Mouse (Mus musculus) NIH3T3 (cell line): ENCODE results near the gene Rpl36a.

Experiments
- DNase-seq: peaks from one replicate; pipeline ENCODE4 v3.0.0-alpha.2; 2012; ENCODE audit warnings: low read depth

Gene Rpl36a

DNA sequence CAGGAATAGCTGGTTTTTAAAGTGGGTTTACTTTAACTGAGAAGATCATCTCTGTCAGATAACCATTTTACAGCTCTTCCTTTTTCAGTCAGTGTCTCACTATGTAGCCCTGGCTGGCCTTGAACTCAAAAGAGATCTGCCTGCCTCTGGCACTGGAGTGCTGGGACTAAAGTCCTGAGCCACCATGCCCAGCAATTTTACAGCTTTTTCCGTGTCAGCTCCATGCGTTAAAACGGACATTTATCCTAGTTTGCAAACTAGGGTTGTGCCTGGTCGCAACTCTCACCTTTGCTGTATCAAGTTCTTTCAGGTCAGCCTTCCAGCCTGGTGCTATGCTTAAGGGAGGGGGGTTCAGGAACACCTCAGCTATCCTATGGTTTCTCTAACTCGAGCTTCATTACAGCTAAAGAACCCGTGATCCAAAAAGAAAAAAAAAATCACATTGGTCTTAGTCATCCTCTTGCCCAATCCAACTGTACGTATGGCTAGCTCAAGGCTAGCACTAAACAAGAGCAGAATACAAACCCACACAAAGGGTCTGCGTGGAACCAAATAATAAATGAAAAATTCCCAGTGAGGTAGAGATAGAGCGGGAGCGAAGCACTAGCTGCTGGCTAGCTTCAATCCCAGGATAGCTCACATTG, 14.6 kb downstream of the Rpl36a start:
- peak; percentile 68 for DNase-seq

DNA sequence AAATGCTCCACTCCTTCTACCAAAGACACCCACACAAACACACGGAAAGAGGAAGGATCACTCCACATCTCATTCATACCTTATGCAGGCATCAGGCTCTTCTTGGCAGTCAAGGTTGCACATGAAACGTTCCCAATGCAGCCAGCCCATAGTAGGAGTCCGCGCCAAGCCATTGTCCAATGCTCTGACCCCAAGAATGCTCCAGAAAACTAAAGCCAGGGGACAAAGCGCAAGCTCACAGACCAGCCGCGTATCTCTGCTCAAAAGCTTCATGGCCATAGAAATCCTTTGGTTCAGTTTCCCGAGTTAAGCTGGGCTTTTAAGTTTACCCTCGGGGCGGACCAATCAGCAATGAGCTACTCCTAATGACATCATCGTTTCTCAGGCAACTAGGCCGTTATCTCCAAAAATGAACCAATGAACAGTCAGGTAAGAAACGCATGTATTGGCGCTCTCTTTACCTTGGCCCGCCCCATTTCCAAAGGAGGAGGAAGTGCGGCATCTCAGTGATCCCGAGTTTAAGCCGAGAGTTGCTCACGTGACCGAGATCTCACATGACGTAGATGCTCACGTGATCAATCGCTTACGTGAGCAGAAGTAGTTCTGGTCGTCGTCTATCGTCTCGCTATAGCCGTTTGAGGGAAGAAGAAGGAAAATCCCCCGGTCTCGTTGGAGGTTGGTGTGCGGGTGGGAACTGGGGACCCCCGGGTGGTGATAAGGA, 15.4 kb downstream of the Rpl36a start, which contains the start of the genes Gla and Hnrnph2:
Gene Gla (minus strand): TSS at position 467 of the 721 bp plus-strand sequence.
Gene Hnrnph2 (plus strand): TSS at position 521 of the 721 bp plus-strand sequence.
- peak; percentile 96 for DNase-seq

DNA sequence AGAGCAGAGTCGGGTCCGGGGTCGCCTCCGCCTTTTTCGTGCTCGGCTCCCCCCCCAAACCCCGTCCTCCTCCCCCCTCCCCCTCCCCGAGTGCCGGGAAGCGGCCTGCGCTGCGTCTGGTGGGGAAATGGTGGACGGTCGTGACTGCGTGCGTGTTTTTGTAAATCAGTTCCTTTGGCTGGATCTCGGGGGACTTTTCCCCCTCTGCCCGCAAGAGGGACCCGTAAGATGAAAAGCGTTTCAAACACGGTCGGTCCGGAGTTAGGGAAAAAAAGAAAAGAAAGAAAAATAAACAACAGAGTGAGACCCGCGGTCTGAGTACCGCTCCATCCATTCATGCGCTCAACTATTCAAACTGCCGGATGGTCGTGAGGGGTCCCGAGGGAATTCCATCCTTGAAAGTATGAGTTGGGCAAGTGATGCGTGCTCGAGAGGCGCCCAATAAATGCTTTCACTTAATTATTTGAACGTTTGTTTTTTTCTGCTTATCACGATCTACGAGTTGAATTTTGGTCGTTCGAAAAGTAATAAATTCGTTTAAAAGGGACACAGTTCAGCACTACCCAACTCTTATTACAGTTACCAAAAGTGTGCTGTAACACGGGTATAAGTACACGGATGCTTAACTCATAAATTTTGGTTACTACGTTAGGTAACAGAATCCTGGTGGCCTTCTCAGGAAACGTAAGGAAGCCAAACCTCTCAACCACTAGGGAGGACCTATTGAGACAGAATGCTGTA, 16.1 kb downstream of the Rpl36a start:
- DNase-seq, result peak; percentile 32

DNA sequence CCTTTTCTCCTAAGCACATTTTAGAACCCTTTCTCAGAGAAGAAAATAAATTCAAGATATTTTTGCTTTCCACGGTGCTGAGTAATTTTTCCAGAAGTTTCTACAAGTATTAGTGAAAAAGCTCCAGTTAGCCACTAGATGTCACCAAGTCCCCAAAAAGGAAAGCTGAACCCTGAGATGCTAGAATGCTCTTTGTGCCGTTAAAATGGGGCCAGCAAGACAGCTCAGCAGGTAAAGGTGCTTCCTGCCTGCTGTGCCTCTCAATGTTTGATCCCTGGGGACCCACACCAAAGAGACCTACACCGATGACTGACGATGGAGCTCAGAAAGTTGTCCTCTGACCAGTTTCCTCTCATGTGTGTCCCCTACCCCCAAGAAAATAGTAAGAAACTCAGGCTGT, 24.0 kb downstream of the Rpl36a start:
- peak; percentile 58 for DNase-seq

DNA sequence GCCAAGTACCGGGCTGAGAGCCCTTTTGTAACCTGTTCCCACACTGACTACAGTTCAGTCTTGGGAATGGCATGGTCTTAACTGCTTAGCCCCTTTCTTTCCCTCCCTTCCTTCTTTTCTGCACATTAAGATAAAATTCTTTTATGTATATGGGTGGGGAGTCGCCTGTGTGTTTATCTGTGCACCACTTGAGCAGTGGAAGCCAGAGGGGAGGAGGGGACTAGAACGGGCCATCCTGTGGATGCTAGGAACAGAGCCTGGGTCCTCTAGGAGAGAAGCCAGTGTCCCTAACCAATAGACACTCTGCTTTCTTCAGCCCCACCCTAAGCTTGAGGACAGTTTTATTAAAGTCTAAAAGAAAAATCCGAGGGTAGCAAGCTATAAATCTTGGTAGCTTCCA, 25.5 kb downstream of the Rpl36a start:
- no peak for DNase-seq

DNA sequence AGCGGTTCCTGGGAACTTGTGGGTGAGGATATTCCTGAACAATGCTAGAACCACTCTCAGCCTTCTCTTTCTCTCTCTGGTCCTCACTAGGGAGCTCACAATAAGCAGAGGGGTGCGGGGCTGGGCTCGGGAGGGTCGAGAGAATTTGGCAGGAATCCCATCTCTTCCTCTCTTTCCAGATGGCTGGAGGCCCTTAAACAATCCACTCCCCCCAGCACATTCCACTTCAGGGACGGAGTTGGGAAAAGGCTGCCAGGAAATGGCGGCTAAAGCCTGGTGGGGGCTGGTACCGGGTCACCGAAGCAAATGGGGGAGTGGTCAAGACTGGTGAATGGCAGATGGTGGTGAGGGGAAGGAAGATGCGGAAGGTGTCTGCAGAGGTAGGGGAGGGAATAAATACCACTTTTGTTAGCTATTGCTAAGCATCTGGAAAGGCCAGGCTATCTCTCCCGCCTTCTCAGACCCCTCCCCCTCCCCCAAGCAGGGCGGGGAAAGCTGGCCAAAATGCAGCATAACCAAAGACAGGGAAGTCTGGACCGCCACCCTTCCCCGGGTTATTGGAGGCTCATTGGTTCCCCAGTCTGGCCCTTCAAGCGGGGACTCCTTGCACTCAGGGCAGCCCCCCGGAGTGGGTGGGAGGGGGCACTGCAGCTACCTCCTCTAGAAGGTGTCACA, 27.0 kb downstream of the Rpl36a start:
- no peak for DNase-seq

DNA sequence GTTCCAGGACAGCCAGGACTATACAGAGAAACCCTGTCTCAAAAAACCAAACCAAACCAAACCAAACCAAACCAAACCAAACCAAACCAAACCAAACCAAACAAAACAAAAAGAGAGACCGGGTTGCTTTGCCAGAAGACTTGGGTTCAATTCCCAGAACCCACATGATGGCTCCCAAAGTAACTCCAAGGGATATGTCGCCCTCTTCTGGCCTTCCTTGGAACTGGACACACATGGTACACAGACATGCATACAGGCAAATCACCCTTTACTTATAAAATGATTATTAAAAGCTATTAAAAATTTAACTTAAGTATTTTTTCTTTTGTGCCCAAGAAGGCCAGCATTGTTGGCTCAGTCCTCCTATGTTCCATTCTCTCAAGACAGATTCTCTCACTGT, 28.9 kb downstream of the Rpl36a start:
- no peak for DNase-seq

DNA sequence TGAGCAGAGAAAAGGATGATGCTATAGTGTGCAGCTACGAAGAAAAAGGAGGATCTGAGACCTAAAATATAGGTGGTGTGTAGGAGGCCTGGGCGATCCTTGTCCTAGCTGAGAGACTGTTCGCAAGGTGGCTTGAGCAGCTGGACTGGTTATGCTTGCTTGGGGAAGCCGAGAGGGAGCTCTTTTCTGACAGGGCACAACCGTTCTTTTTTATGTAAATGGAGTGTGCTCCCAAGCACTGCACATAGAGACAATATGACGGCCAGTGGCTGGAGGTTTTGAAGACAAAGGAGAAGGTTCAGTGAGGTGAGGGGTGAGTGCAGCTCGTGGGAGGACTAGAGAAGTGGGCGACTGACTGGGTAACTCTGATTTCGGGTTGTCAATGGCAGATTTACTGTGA, 34.2 kb downstream of the Rpl36a start:
- DNase-seq, result no peak

DNA sequence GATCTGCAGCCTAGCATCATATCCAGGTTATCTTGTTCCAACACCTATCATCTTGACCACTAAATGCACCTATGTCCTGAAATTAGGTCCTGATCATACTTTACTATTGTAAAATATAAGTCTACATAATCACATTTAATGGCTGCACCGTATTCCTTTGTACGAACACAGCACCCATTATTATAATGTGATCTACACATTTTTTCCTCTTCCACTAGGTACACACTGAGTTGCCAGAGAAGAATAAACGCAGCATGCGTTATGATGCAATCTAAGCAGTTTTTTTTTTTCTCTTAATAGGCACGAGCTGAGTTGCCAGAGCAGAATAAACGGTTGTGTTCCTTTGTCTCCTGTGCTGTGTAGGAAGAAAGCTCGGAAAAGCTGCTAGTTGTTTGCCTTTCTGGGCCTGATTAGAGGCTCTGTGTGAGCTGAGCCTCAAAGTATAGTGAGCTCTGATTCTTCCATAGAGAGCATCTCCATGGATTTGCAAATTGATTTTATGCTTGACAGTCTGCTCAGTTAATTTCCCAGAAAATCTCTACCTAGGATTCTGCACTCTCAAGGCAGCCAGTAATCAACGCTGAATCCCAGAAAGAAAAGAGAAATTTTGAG, 34.9 kb downstream of the Rpl36a start:
- no peak for DNase-seq

DNA sequence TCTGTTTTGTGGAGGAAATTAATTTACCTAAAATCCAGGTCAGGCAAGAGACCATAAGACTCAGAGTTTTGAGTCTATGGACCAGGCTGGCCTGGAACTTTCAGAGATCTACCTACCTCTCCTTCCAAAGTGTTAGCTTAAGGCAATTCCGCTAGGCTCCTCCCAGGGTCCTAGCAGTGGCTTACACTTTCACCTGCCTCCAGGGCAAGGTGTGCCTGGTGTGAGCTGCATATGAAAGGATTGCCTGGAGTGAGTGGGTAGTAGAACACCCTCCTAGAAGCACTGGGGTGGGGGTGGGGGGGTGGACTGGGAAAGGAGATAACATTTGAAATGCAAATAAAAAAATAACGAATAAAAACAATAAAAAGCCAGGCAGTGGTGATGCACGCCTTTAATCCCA, 36.2 kb downstream of the Rpl36a start:
- DNase-seq, result no peak

DNA sequence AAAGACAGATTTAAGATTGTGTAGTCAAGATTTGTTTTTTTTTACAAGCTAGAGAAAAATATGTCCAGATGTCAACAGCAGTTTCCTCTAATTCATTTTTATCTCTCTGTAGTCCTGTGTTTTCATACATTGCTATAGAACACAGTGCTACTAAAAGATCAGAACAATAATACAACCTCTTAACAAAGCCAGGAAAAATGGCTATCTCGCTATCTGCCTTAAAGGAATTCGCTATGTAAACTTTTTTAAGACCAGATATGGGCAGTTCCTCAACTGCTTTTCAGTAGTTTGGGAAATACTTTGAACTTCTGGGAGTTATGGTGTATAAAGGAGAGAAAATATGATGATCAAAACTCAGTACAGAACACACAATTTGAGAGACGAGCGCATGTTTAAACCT, 37.9 kb downstream of the Rpl36a start:
- no peak for DNase-seq

DNA sequence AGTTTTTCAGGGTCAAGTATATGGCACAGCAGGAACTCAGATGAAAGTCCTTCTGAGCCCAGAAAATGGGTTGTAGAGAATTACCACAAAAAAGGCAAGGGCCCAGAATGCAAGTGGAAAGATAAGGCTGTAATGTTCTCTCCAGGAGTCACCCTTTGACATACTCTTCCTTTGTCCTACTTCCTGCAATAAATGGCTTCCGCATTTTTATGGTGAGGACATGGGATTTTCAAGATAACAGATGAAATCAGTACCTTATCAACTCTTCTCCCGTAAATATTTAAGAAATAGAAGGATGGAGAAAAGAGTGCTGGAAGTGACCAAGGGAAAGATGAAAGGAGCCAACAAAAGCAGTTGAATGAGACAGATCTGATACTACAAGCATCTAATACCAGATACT, 42.7 kb downstream of the Rpl36a start:
- DNase-seq, result no peak

DNA sequence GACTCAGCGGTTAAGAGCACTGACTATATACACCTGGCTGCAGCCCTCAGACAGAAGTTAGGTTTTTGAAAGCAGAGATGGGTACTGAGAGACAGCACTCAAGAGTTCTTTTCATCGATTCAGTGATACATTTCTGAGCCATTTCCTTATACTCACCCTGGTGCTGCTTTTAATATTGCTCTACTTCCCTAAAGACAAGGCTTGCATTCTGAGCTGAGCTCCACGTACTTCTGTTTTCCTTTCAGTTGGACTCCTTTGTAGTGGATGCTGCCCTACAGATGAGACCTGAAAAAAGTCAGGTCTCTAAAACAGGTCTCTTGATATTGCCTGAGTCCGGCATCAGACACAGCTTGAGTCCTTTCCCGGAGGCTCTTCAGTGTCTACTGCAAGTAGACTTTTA, 47.3 kb downstream of the Rpl36a start:
- no peak for DNase-seq

DNA sequence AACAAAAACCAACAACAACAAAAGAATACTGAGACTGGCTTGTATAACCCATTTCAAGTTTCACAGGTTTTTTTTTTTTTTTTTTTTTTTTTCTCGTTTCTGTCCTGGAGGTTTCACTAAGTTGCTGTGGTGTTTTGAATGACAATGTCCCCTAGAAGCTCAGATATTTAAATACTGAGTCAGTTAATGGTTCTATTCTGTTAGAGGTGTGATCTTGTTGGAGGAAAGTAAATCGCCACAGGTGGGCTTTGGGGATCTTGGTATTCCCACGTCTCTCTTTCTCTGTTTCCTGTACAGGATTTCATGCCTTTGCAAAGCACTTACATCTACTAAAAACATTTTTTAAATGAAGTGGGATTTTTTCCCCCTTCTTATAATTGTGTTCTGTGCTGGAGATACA, 49.7 kb downstream of the Rpl36a start:
- DNase-seq, result no peak

DNA sequence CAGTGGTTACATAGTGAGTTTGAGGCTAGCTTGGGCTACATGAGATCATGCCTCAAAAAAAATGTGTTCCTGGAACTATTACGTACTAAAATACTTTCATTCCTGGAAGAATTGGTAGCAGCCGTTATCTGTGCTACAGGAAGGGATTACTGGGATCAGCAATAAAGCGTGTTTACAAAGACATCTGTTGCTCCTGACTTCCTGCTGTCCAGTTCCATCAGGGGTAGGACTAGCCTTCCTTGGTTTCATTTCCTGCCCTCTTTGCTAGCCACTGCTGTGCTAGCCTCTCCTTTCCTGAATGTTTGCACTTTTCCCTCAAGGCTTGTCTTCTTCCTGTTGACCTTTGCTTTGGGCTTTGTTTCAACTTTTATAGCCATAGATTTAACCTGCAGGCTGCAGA, 50.4 kb downstream of the Rpl36a start:
- DNase-seq, result no peak
